Mouse (Mus musculus) forebrain, embryonic 13.5 days (tissue): Measurements from ENCODE around the gene H3f3a. TPM values are rescaled to one million over a fixed set of nuclear protein-coding genes. Genes with fewer than 3 reads are reported as not detected.

Experiments used
- ATAC-seq: fragments of 200-750 bp; cut with Nextera tagmentation; 2 replicates; pipeline ENCODE4 v1.8.0; 2017
- H3K27ac ChIP-seq: fragments of 300-500 bp; sonication (generic); 2 replicates; pipeline ENCODE4 v1.5.1; 2015; ENCODE audit warnings: inconsistent platforms, mild to moderate bottlenecking, moderate library complexity
- H3K27me3 ChIP-seq: fragments of 300-500 bp; sonication (generic); 2 replicates; pipeline ENCODE4 v1.6.1; 2015; ENCODE audit warnings: mild to moderate bottlenecking, inconsistent platforms
- H3K36me3 ChIP-seq: fragments of 300-500 bp; sonication (generic); 2 replicates; pipeline ENCODE4 v1.6.1; 2015; ENCODE audit warnings: mild to moderate bottlenecking, inconsistent platforms; ENCODE audit not compliant: poor library complexity, severe bottlenecking
- H3K4me1 ChIP-seq: fragments of 300-500 bp; sonication (generic); 2 replicates; pipeline ENCODE4 v1.6.1; 2015; ENCODE audit warnings: inconsistent platforms
- H3K4me2 ChIP-seq: fragments of 300-500 bp; sonication (generic); 2 replicates; pipeline ENCODE4 v1.6.1; 2015; ENCODE audit warnings: inconsistent platforms, mild to moderate bottlenecking, moderate library complexity
- H3K4me3 ChIP-seq: fragments of 300-500 bp; sonication (generic); 2 replicates; pipeline ENCODE4 v1.5.1; 2015; ENCODE audit warnings: mild to moderate bottlenecking, inconsistent platforms
- H3K9ac ChIP-seq: fragments of 300-500 bp; sonication (generic); 2 replicates; pipeline ENCODE4 v1.6.1; 2015; ENCODE audit warnings: mild to moderate bottlenecking, inconsistent platforms
- H3K9me3 ChIP-seq: fragments of 300-500 bp; sonication (generic); replicated peaks from 2 replicates; pipeline ENCODE4 v1.6.1; 2016; ENCODE audit warnings: inconsistent platforms
- WGBS: fragments of 180-500 bp; shearing (Covaris S2); methylation state at CpG from one replicate; pipeline ENCODE4 v1.1.7; 2015; 5-methylcytosine and 5-hydroxymethylcytosine counted together
- polyA plus RNA-seq: library from polyadenylated mRNA; unstranded; fragments of >200 nt; fragmentation: Nextera tagmentation; extraction: Ambion mirVana; gene quantifications from 2 replicates; pipeline ENCODE4 v1.2.1, GENCODE M21; 2015

The H3f3a gene
- polyA plus RNA-seq, 1 experiment from 2014 or later = 4,414 TPM

DNA sequence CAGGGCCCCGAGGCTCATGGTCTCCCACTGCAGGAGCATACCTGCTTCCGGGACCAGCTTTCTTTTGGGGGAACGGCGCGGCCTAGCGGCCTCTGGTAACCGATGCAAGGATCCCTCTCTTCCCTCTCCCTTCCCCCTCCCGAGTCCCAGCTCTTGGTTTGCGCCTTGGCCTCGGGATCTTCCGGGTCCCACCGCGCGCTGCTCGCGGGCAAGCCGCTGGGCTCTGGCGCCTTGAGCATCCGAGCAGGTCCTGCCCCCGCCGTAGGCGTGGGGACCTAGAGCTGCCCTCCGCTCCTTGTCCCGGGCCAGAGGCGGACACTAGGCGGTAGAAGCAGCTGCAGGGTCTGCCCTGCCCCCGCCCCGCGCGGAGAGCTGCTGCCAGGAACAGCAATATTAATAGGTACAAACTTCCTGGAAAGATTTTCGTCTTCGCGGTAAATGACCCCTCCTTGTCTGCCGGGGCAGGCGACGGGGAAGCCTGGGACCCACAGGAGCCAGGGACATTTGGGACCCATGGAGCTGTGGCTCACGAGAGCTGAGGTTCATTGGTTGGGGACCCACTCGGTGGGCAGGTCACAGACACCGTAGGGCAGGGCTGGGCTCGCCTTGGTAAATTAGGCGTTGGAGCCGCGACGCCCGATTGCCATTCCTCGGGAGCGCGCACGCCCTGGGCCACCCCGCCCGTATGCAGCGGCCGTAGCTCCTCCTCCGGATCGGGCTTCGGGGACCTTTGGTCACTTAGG is 35.9 kb downstream of the H3f3a start:
- Histone ChIP-seq H3K9ac (peak overlapping the region; percentile 86), H3K4me1 (peaks cover 22% of the 10 kb centered on the region), H3K4me2 (peak overlapping the region; percentile 69), H3K27ac (peak overlapping the region; percentile 88), H3K36me3 (no peaks in the 10 kb centered on the region), H3K27me3 (0 out of 2 replicates have a peak, but pooled peaks cover 3% of the 10 kb centered on the region), H3K4me3 (peak overlapping the region; percentile 70), H3K9me3 (0 out of 2 replicates have a peak, but pooled peaks cover 5% of the 10 kb centered on the region)
- under 1% methylated on average over 56 of the region's 56 CpGs for WGBS
- ATAC-seq = peak; percentile 92

DNA sequence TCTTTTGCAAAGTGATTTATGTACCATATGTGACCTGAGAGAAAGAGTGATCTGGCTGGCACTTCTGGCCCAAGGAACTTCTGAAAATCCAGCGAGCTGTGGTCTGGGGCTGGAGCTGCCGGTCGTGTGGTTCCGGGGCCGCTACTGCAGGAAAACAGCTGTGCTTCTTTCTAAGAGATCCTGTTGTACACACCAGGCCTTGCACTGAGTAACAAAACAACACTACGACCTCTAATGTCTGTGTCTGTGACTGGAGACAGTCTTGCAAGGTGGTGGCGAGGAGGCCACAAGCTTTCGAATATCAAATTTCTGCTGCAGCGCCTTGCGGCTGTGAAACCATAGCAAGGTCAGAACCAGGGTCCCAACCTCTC is 36.5 kb downstream of the H3f3a start:
- WGBS = 9% methylated on average over 10 of the region's 10 CpGs
- peak overlapping the region; percentile 86 for H3K9ac ChIP-seq
- H3K4me3 ChIP-seq = peak overlapping the region; percentile 70
- H3K27ac ChIP-seq = peak overlapping the region; percentile 88
- 0 out of 2 replicates have a peak, but pooled peaks cover 5% of the 10 kb centered on the region for H3K9me3 ChIP-seq
- H3K4me2 ChIP-seq = peak overlapping the region; percentile 69
- H3K4me1 ChIP-seq = peaks cover 22% of the 10 kb centered on the region
- 0 out of 2 replicates have a peak, but pooled peaks cover 3% of the 10 kb centered on the region for H3K27me3 ChIP-seq
- no peaks in the 10 kb centered on the region for H3K36me3 ChIP-seq
- ATAC-seq = peak; percentile 41; the same call in 1 of the 2 replicates

DNA sequence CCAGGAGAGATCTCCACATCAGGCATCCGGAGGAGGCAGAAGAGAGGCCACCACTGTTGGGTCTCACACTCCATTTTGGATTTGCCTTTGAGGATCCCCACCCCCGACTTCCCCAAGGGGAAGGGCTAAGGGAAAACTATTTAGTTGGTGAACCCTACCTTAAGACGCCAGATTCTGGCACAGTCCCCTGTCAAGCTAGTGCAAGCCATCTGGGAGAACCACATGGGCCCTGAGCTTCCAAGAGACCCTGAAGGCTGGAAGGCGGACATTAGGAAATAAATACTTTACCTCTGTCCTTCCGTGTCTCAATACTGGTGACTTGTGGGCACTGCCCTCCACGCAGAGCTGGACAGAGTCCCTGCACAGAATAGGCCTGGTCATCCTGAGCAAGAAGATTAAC is 37.2 kb downstream of the H3f3a start:
- no peak overlapping the region for H3K27ac ChIP-seq
- no peak for ATAC-seq
- 84% methylated on average over 6 of the region's 6 CpGs for WGBS
- H3K36me3 ChIP-seq = no peaks in the 10 kb centered on the region
- no peak overlapping the region for H3K4me3 ChIP-seq
- H3K9me3 ChIP-seq = 0 out of 2 replicates have a peak, but pooled peaks cover 5% of the 10 kb centered on the region
- H3K27me3 ChIP-seq = 0 out of 2 replicates have a peak, but pooled peaks cover 3% of the 10 kb centered on the region
- H3K4me2 ChIP-seq = no peak overlapping the region
- H3K4me1 ChIP-seq = peaks cover 22% of the 10 kb centered on the region
- H3K9ac ChIP-seq = no peak overlapping the region

DNA sequence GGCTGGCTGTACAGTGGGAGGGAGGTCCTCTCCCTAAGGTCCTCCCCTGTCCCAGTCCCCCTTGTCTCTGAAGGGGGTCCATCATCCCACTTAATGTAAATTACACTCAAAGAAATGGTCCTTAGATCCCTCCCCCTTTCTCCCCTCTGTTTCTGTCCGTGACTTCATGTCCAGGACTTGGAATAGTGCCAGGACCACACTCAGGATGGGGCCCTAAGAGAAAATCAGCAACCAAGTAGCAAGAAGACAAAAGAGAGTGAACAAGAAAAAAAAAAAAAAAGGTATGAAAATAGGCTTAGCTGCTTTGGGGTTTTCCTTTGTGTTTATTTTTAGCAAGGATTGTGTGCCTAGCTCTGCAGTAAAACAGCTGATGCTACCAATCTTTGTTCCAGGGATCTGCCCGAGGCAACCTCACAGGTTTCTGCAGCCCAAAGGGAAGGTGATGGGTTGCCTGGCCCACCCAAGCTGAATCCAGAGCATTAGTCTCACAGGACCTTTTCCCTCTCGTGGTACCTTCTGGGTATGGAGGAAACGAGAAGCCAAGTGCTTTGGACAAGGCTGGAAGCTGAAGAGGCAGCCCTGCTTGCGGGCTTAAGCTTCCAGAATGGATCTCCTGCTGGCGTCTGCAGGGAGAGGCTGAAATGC is 37.8 kb downstream of the H3f3a start:
- H3K27me3 ChIP-seq = 0 out of 2 replicates have a peak, but pooled peaks cover 3% of the 10 kb centered on the region
- 48% methylated on average over 6 of the region's 6 CpGs for WGBS
- H3K4me2 ChIP-seq = no peak overlapping the region
- peaks cover 22% of the 10 kb centered on the region for H3K4me1 ChIP-seq
- ATAC-seq = no peak
- no peak overlapping the region for H3K27ac ChIP-seq
- H3K36me3 ChIP-seq = no peaks in the 10 kb centered on the region
- no peak overlapping the region for H3K4me3 ChIP-seq
- no peak overlapping the region for H3K9ac ChIP-seq
- H3K9me3 ChIP-seq = 0 out of 2 replicates have a peak, but pooled peaks cover 5% of the 10 kb centered on the region

DNA sequence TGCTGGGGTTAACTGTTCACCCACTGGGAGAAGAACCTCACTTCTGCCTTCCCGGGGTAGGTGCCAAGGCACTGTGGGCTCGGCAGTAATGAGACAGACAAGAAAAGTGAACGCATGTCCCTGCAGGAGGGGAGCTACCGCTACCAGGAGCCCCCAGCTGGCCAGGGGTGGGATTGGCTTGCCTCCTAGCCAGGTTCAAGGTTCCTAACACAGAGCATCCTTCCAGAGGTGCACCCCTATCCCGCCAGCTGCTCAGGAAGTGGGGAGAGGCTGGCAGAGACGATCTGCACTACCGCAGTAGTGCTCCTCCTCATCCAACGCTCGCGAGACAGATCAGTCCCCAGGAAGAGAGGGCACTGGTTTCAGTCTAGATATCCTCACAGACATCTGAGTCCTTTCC is 38.4 kb downstream of the H3f3a start:
- H3K27me3 ChIP-seq = 0 out of 2 replicates have a peak, but pooled peaks cover under 1% of the 10 kb centered on the region
- H3K36me3 ChIP-seq = no peaks in the 10 kb centered on the region
- 86% methylated on average over 10 of the region's 10 CpGs for WGBS
- H3K4me2 ChIP-seq = no peak overlapping the region
- H3K9ac ChIP-seq = no peak overlapping the region
- peaks cover 22% of the 10 kb centered on the region for H3K4me1 ChIP-seq
- H3K4me3 ChIP-seq = no peak overlapping the region
- H3K9me3 ChIP-seq = 0 out of 2 replicates have a peak, but pooled peaks cover 5% of the 10 kb centered on the region
- ATAC-seq = no peak
- no peak overlapping the region for H3K27ac ChIP-seq

DNA sequence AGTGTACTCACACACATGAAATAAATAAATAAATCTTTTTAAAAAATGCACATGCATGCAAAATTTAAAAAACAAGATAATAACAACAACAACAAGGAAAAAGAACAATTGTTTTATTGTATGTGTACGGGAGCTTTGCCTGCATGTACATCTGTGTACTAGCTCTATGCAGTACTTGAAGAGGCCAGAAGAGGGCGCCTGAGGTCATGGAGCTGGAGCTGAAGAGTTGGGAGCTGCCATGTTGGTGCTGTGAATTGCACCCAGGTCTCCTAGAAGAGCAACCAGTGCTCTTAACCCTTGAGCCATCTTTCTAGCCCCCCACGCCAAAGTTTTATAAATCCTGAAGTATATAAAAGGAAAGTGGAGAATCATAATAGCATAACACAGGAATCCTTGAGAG is 39.1 kb downstream of the H3f3a start:
- Histone ChIP-seq H3K9ac (no peak overlapping the region), H3K27me3 (no peaks in the 10 kb centered on the region), H3K27ac (no peak overlapping the region), H3K4me3 (no peak overlapping the region), H3K4me1 (peaks cover 22% of the 10 kb centered on the region), H3K4me2 (no peak overlapping the region), H3K36me3 (no peaks in the 10 kb centered on the region), H3K9me3 (0 out of 2 replicates have a peak, but pooled peaks cover 5% of the 10 kb centered on the region)
- ATAC-seq = no peak
- 64% methylated on average over 3 of the region's 3 CpGs for WGBS

DNA sequence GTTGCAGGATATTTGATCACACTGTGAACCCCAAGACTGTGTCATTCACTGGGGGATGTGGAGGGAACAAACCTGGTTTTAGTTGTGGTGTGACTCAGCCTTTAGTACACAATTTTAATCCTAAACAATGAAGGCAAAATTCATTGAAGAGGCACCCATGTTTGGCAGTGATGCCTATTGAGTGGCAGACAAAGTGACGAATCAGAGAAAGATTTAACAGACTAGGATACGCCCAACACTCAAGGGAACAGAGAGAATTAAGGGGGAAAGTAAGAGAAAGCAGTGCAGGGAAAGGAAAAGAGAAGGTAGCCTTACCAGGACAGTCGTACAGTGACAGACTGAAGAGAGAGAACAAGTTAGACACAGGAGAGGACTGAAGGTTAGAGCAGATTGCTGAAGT is 41.5 kb downstream of the H3f3a start:
- no peaks in the 10 kb centered on the region for H3K36me3 ChIP-seq
- H3K27ac ChIP-seq = no peak overlapping the region
- no peaks in the 10 kb centered on the region for H3K27me3 ChIP-seq
- no peak overlapping the region for H3K9ac ChIP-seq
- peaks cover 30% of the 10 kb centered on the region for H3K4me1 ChIP-seq
- ATAC-seq = no peak
- H3K4me2 ChIP-seq = no peak overlapping the region
- WGBS = 85% methylated on average over 3 of the region's 3 CpGs
- H3K4me3 ChIP-seq = no peak overlapping the region
- H3K9me3 ChIP-seq = 0 out of 2 replicates have a peak, but pooled peaks cover 5% of the 10 kb centered on the region

DNA sequence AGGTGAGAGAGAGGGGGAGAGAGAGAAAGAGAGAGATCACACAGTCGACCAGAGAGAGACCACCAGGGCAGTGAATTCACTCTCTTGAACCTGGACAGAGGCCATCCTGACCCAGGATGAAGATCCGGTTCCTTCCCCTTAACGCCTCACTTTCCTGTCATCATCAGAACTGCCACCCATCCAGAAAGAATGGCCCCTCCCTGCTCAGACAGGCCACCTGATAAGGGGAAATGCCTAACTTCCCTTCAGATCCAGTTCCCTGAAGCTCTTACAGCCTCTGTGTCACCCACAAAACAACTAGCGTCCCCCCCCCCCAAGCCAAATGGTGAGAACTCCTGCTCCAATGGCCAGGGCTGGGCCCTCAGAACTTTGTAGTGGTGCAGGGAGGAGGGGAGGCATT is 42.0 kb downstream of the H3f3a start:
- Histone ChIP-seq H3K4me1 (peaks cover 27% of the 10 kb centered on the region), H3K9me3 (0 out of 2 replicates have a peak, but pooled peaks cover 5% of the 10 kb centered on the region), H3K4me2 (no peak overlapping the region), H3K27ac (no peak overlapping the region), H3K9ac (no peak overlapping the region), H3K27me3 (0 out of 2 replicates have a peak, but pooled peaks cover 3% of the 10 kb centered on the region), H3K36me3 (no peaks in the 10 kb centered on the region), H3K4me3 (no peak overlapping the region)
- WGBS = 81% methylated on average over 4 of the region's 4 CpGs
- no peak for ATAC-seq

DNA sequence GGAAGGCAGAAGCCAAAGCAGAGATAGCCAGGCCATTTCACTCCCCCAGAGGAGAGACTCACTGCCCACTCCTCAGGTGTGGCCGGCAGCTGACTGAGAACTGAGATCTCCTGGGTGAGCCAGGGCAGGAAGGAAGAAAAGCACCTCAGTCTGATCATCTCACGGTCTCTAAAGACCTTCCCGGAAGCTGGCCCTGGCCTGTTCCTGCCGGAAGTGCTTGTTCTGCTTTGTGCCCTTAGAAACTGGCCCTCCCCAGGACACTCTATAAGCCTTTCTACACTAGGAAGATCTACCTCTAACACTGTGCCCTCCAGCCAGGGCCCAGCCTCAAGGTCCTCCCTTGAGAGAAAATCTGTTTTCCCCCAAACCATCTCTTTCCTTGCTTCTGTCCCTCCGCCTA is 42.4 kb downstream of the H3f3a start:
- Histone ChIP-seq H3K4me3 (no peak overlapping the region), H3K9ac (no peak overlapping the region), H3K4me1 (peaks cover 26% of the 10 kb centered on the region), H3K9me3 (0 out of 2 replicates have a peak, but pooled peaks cover 5% of the 10 kb centered on the region), H3K27ac (no peak overlapping the region), H3K27me3 (0 out of 2 replicates have a peak, but pooled peaks cover 3% of the 10 kb centered on the region), H3K36me3 (no peaks in the 10 kb centered on the region), H3K4me2 (no peak overlapping the region)
- 96% methylated on average over 5 of the region's 5 CpGs for WGBS
- ATAC-seq = no peak

DNA sequence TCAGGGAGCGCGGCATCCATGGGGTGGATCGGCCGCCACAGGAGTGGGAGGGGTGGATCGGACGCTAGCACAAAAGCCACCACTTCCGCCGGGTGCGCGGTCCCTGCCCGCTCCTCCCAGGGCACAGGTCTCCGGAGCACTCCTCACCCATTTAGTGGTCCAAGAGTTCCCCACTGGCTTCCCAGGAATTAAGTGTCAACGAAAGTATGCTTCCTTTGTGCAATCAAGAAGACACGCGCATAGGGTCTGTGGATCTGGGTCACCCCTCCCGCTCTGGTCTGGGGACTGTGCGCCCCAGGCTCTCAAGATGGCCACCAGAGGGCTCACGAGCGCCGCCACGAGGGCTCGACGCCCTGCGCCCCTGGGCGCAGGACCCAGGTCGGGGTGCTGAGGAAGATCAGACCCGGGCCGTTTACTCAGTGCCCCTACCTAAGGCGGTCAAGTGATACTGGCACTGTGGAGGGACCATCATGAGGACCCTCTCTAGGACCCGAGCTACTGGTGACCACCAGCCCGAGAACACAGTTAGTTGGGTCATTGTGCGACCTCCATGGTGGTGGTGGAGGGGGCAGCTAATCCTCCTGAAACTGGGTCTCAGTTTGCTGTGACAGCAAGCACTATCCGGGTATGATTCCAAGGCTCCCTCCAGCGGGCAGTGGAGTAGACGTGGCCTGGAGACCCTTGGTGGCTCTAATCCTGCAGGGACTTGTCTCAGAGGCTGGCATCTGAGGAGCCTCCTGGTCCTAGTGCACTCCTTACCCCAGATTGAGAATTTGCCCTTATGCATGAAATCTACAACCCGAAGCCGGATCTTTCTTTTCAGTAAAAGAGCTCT is 45.2 kb downstream of the H3f3a start:
- 3% methylated on average over 37 of the region's 37 CpGs for WGBS
- H3K4me3 ChIP-seq = peak overlapping the region; percentile 52
- H3K27me3 ChIP-seq = peaks cover 3% of the 10 kb centered on the region; the same call in 1 of the 2 replicates
- H3K27ac ChIP-seq = 0 out of 2 replicates have a peak overlapping the region, but pooled peaks have one; percentile 31
- H3K4me2 ChIP-seq = peak overlapping the region; percentile 78
- H3K36me3 ChIP-seq = no peaks in the 10 kb centered on the region
- peak overlapping the region; percentile 77 for H3K9ac ChIP-seq
- ATAC-seq = peak; percentile 84
- H3K9me3 ChIP-seq = no peaks in the 10 kb centered on the region
- H3K4me1 ChIP-seq = peaks cover 19% of the 10 kb centered on the region

DNA sequence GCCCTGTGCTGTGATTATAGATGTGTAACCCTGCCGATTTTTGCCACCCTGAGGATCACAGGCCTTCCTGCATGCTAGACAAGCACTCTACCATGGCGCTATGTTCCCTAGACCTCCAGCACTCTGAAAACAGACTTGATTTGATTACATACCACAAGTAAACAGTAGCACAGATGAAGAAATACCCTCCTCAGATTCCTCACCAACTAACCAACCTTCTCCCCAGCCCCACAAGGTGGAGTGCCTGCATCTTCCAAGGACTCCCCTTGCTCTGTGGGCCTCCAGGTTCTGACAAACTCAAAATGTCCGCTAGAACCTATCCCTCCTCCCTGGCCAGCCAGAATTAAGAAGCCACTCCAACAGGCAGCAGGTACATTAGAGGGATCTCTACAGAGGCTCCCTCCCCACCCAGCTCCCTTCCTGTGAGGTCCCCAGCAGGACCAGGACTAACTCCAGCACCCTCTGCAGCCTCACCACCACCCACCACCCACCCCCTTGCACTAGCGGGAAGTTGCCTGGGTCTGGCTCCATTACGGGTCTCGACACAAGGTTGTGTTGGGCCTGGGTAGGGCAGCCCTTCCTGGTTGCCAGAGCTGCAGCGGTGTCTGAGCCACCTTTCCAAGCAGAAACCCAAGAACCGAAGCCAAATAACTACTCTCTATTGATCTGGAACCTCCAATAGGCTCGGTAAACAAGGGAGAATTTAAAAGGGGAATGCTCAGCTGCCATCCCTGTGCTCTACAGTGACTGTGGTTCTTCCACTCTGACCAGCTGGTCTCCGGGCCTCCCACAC is 46.0 kb downstream of the H3f3a start:
- Histone ChIP-seq H3K4me3 (peak overlapping the region; percentile 52), H3K4me1 (peaks cover 24% of the 10 kb centered on the region), H3K4me2 (peak overlapping the region; percentile 78), H3K27me3 (peaks cover 8% of the 10 kb centered on the region; the same call in 1 of the 2 replicates), H3K9me3 (no peaks in the 10 kb centered on the region), H3K9ac (peak overlapping the region; percentile 77), H3K27ac (0 out of 2 replicates have a peak overlapping the region, but pooled peaks have one; percentile 31), H3K36me3 (no peaks in the 10 kb centered on the region)
- WGBS = 14% methylated on average over 10 of the region's 10 CpGs
- ATAC-seq = peak; percentile 22
